Mouse (Mus musculus): ENCODE measurements around the gene Atp8b4.

Atp8b4 gene

DNA sequence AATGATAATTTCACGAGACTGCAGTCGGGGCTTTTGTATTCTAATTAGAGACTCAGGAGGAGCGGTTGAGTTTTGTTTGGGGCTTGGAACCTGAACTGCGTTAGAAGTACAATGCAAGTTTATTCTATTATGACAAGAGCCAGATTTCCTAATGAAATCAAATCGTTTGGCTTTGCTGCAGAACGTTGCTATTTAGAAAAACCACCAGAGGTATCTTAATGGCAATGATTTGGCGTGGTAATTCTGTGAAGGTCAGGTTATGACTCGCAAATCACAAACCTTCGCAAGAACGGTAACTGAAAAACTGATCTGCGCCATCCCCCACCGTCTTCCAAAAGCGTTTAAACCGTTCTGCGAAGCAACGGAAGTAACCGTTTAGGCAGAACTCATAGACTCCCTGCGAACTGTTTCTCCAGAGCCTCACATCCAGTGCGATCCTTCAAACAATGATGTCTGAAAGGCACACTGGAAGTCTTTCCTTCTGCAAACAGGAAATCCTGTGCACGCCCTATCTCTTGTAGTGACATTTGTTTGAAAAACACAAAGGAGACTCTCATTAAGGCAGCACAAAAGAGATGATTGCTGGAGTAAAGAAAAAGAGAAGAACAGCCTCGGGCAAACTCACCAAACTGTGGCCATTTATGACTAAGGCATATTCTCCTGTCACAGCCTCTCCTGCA lies 139.2 kb downstream of the Atp8b4 start:
- in situ Hi-C loops (cut with MboI, MseI), result no loop called here

- in situ Hi-C loops (cut with MboI, MseI), result no loop called here
These were observed 139.8 kb downstream of the Atp8b4 start for GRCm38 (mm10) chr2:126360688-126361087.

- in situ Hi-C loops (cut with MboI, MseI), result no loop called here
These were observed 140.5 kb downstream of the Atp8b4 start for GRCm38 (mm10) chr2:126359965-126360364.

- in situ Hi-C loops (cut with MboI, MseI), result no loop called here
These were observed 141.2 kb downstream of the Atp8b4 start for GRCm38 (mm10) chr2:126359278-126359677.

GRCm38 (mm10) chr2:126358741-126359140 lies 141.7 kb downstream of the Atp8b4 start:
- in situ Hi-C loops (cut with MboI, MseI), result no loop called here

GRCm38 (mm10) chr2:126355259-126355658 lies 145.2 kb downstream of the Atp8b4 start:
- in situ Hi-C loops (cut with MboI, MseI), result no loop called here

- in situ Hi-C loops (cut with MboI, MseI), result no loop called here
These were observed 148.7 kb downstream of the Atp8b4 start for GRCm38 (mm10) chr2:126351811-126352210.

- in situ Hi-C loops (cut with MboI, MseI), result no loop called here
These were observed 157.4 kb downstream of the Atp8b4 start for GRCm38 (mm10) chr2:126343026-126343593.

GRCm38 (mm10) chr2:126341521-126341920 lies 159.0 kb downstream of the Atp8b4 start:
- in situ Hi-C loops (cut with MboI, MseI), result no loop called here

GRCm38 (mm10) chr2:126340201-126340600 lies 160.3 kb downstream of the Atp8b4 start:
- in situ Hi-C loops (cut with MboI, MseI), result no loop called here

GRCm38 (mm10) chr2:126339516-126339915 lies 161.0 kb downstream of the Atp8b4 start:
- in situ Hi-C loops (cut with MboI, MseI), result no loop called here

- in situ Hi-C loops (cut with MboI, MseI), result no loop called here
These were observed 163.3 kb downstream of the Atp8b4 start for GRCm38 (mm10) chr2:126337143-126337542.

GRCm38 (mm10) chr2:126331794-126332193 lies 168.7 kb downstream of the Atp8b4 start:
- in situ Hi-C loops (cut with MboI, MseI), result no loop called here

DNA sequence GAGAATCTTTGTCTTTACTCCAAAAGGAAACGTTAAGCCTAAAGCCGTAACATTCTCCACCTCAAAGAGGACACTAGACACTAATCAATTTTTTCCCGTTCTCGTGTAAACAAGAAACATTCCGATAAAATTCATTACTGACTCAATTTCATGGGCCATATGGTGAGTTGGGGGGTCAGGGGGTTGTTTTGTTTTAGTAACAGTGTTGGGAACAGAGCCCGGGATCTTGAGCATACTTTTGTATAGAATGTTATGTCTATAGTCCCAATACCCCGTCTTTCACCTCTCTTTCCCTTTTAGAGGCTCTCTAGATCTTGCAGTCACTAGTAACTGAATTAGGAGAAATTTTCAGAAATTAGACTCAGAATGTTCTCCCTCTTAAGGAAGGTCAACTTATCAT lies 177.3 kb downstream of the Atp8b4 start:
- in situ Hi-C loops (cut with MboI, MseI), result no loop called here

DNA sequence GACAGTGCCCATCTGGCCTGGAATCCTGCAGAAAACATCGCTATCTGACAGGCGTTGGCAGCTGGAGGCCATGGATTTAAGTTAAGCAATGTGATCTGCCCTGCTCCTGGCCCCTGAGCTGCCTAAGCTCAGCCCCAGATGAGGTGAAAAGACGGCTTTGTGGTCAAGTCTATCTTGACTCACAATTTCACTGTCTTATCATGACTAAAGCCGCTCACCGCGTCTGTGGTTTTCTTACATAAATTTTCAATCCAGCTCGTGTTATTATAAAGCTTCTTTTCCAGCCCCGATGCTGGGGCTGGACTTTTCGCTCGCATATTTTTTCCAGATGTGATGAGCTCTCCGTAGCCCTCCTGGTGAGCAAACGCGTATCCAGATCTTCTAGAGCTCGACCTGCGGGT lies 177.8 kb downstream of the Atp8b4 start:
- in situ Hi-C loops (cut with MboI, MseI), result no loop called here

DNA sequence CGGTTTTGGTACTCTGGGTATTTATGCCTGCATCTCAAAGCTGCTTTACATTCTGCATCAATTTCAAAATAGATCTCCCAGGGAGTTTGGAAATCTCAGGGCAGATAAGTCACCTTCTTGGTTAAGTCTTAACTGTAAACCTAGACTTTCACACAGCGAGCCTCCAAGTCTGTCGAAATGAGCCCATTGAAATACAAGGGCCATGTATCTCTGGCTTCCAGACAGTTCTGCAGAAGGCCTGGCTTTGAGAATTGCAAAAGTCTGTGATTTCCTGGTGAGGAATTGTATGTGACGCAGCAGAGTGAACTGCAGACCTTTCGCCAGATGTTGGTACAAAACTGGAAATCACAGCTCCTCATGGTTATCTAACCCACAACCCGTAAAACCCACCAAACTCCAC lies 182.4 kb downstream of the Atp8b4 start:
- in situ Hi-C loops (cut with MboI, MseI), result no loop called here

DNA sequence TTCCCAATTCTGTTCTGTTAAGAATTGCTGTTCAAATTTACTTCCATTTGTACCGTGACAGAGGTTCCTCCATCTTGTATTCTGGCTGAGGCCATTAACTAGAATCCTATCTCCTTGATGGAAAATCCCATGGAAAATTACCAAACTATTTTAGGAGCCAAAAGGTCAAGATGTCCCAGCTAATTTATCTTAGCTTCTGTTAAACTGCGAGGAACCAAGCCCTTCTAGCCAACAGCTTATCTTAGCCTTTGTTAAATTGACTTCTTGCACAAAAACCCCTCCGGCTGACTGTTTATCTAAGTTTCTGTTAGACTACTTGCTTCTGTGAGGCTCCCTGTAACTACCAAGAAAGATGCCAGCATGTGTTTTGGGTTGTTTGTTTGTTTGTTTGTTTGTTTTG lies 183.5 kb downstream of the Atp8b4 start:
- in situ Hi-C loops (cut with MboI, MseI), result no loop called here

- in situ Hi-C loops (cut with MboI, MseI), result no loop called here
These were observed 184.1 kb downstream of the Atp8b4 start for GRCm38 (mm10) chr2:126316346-126316745.

GRCm38 (mm10) chr2:126311056-126311455 lies 189.4 kb downstream of the Atp8b4 start:
- in situ Hi-C loops (cut with MboI, MseI), result no loop called here

DNA sequence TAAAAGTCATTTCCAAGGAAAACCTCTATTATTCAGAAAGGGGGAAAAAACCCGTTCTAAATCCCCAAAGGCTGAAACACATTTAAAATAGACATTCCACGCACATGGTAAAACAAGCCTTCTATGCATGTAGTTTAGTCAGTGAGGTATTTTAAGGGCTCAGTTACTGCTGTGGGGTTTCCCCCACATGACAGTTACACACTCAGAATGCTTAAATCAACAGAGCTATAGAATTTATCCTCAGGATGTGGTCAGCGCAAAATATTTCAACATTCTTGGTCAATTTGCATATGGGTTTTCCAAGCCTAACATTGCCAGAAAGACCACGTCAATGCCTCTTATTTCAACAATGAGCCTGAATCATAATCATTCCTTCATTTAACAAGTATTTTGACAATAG lies 190.5 kb downstream of the Atp8b4 start:
- in situ Hi-C loops (cut with MboI, MseI), result no loop called here

GRCm38 (mm10) chr2:126304621-126305020 lies 195.9 kb downstream of the Atp8b4 start:
- in situ Hi-C loops (cut with MboI, MseI), result no loop called here

- in situ Hi-C loops (cut with MboI, MseI), result no loop called here
These were observed 197.2 kb downstream of the Atp8b4 start for GRCm38 (mm10) chr2:126303226-126303625.

DNA sequence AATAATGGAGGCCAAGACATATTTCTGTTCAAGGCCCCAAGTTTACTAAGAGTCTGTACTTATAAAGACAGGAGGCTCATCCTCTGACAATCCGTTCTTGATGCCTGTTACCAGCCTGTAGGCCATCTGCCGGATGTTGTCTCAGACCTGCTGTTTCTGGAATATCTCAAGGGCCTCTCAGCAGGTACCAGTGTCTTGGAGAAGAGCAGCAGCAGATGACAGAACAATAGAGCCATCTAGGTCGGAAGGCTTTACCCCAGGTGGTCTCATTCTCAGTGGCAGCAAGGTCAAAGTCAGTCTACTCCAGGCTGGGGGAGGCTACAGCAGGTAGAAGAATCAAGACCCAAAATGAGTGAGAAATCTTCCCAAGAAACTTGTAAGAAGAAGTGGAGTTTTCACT lies 198.1 kb downstream of the Atp8b4 start:
- in situ Hi-C loops (cut with MboI, MseI), result no loop called here

DNA sequence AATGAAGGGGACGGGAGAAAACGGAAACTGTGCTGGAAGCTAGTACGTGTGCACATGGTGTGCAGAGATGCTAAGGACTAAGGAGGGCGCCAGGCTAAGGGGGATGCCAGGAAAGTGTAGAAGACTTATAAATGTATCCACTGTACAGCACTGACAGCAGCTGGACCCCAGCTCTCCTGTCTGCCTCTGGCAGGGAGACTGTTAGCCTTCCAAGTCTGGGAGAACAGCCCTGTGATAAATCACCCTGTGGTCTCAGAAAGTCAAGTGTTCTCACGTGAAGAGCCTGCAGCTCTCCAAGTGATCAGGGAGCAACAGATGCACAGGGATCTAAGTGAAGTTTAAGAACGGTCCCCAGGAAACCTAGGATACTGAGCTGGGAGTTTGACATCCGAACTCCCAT lies 209.8 kb downstream of the Atp8b4 start:
- in situ Hi-C loops (cut with MboI, MseI), result no loop called here

Measured in T-helper 2 cell (primary cell).